ENCODE assay signal across 42 mouse cellular contexts in the genomic region with DNA sequence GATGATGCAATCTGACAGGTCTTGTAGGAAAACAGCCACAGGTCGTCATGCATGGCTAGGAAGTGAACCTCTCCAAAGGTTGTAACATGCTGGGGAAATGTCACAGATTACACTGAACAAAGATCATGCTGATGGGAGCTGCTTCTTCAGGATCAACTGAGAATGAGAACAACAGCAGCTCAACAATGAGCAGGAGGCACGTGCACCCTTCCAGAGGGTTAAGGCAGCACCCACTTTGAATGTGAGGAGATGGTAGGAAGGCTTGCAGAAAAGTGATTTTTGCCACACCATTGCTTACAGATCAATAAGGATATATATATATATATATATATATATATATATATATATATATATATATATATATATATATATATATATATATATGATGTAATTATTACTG. TPM values are rescaled to one million over a fixed set of nuclear protein-coding genes. Genes with fewer than 3 reads are reported as not detected.
"Had no signal": no experiment of that assay in that cellular context is flagged by ENCODE, and none has a peak within 500 bp of the region (broad histone marks: within the 10 kb centered on the region; RNA-seq: fewer than 3 reads in every experiment).

No protein-coding gene starts in this region.

- DNase-seq: heart, postnatal 10 days; heart, postnatal 14 days; heart, postnatal 36 days; heart, postnatal 4 days; kidney, adult 11 months; kidney, adult 18-20 months; kidney, adult 2 months; kidney, adult 8-10 months; kidney, adult 9 months; kidney, postnatal 10 days; kidney, postnatal 14 days; kidney, postnatal 25 days; kidney, postnatal 36 days; kidney, postnatal 4 days; layer of hippocampus, adult 9-11 months; layer of hippocampus, postnatal 36 days had no signal

- H3K36me3 ChIP-seq: heart, embryonic 10.5 days; heart, embryonic 13.5 days; heart, embryonic 15.5 days; hindbrain, embryonic 10.5 days; hindbrain, embryonic 12.5 days; hindbrain, embryonic 13.5 days; hindbrain, embryonic 15.5 days; intestine, embryonic 15.5 days; kidney, embryonic 15.5 days had no signal

- H3K9me3 ChIP-seq: heart, embryonic 10.5 days; heart, embryonic 15.5 days; hindbrain, embryonic 15.5 days; intestine, embryonic 15.5 days; kidney, embryonic 15.5 days had no signal

- H3K4me1 ChIP-seq: heart, embryonic 10.5 days; heart, embryonic 15.5 days; hindbrain, embryonic 10.5 days; hindbrain, embryonic 12.5 days; hindbrain, embryonic 13.5 days; hindbrain, embryonic 15.5 days; intestine, embryonic 15.5 days; kidney, embryonic 15.5 days had no signal

- H3K9ac ChIP-seq: heart, embryonic 13.5 days; heart, embryonic 15.5 days; hindbrain, embryonic 12.5 days; hindbrain, embryonic 13.5 days; hindbrain, embryonic 14.5 days; hindbrain, embryonic 15.5 days; intestine, embryonic 15.5 days; kidney, embryonic 15.5 days had no signal

- H3K27ac ChIP-seq: heart, embryonic 10.5 days; heart, embryonic 13.5 days; heart, embryonic 15.5 days; hindbrain, embryonic 10.5 days; hindbrain, embryonic 12.5 days; hindbrain, embryonic 13.5 days; hindbrain, embryonic 14.5 days; hindbrain, embryonic 15.5 days; hindbrain, postnatal 0 days; intestine, embryonic 15.5 days; kidney, embryonic 15.5 days; kidney, postnatal 0 days; layer of hippocampus, adult 2 months had no signal

- H3K27me3 ChIP-seq: heart, embryonic 13.5 days; heart, embryonic 15.5 days; hindbrain, embryonic 12.5 days; hindbrain, embryonic 13.5 days; hindbrain, embryonic 15.5 days; intestine, embryonic 15.5 days; kidney, embryonic 15.5 days had no signal

- H3K4me3 ChIP-seq: heart, embryonic 10.5 days; heart, embryonic 13.5 days; heart, embryonic 15.5 days; hindbrain, embryonic 10.5 days; hindbrain, embryonic 12.5 days; hindbrain, embryonic 13.5 days; hindbrain, embryonic 15.5 days; intestine, embryonic 15.5 days; kidney, embryonic 15.5 days; layer of hippocampus, adult 2 months had no signal

- H3K4me2 ChIP-seq: heart, embryonic 11.5 days; heart, embryonic 13.5 days; heart, embryonic 15.5 days; hindbrain, embryonic 12.5 days; hindbrain, embryonic 13.5 days; hindbrain, embryonic 14.5 days; hindbrain, embryonic 15.5 days; intestine, embryonic 15.5 days; kidney, embryonic 15.5 days had no signal

- ATAC-seq: hindbrain, embryonic 16.5 days; hindbrain, postnatal 0 days; inflammation-experienced regulatory T-cells, adult 6 months; intestine, embryonic 15.5 days; intestine, embryonic 16.5 days; intestine, postnatal 0 days had no signal

RNA-seq across cellular contexts. Expression of a gene that starts 2.8 kb away (rescaled TPM):
- polyA plus RNA-seq: heart, embryonic 10.5 days; heart, embryonic 11.5 days; heart, embryonic 13.5 days; heart, embryonic 14.5 days; heart, embryonic 15.5 days; heart, embryonic 16.5 days; heart, postnatal 0 days; hindbrain, embryonic 10.5 days; hindbrain, embryonic 11.5 days; hindbrain, embryonic 12.5 days; hindbrain, embryonic 13.5 days; hindbrain, embryonic 14.5 days; hindbrain, embryonic 16.5 days; hindbrain, postnatal 0 days; intestine, embryonic 14.5 days; intestine, embryonic 15.5 days; intestine, embryonic 16.5 days; intestine, postnatal 0 days; kidney, adult 2 months; kidney, embryonic 14.5 days; kidney, embryonic 15.5 days; kidney, embryonic 16.5 days; kidney, postnatal 0 days; large intestine, adult 2 months had no signal
